Mouse (Mus musculus): ENCODE measurements around the gene Ntf5.

Gene Ntf5

DNA sequence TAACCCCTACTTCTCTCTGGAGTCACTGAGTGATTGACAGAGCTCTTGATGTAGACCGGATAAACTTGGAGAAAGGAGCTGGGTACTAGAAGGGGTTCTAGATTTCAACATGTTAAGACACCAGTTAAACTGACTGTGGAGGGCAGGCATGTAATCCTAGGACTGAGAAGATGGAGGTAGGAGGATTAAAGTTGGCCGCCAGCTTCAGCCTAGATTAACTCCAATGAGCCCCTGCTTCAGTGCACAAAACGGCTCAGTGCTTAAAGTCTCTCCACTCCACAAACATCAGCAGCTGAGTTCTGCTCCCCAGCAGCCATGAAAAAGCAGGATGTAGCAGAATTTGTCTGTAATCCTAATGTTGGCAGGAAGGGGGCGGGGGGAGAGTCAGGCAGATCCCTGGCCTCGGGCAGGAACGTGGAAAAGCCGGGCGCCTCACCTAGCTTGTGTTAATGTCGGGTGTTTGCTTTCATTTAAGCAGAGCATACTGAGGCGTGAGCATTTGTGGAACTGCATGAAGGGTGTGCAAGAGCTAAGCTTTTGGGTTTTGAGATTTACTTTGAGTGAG lies 11.9 kb upstream of the Ntf5 start:
- in situ Hi-C loops (cut with MboI; ENCODE audit: unreplicated experiment in 2 of 2), result loop anchor here in 1 of 2 experiments (5.0 kb wide), 1 partner anchor 94 kb away; no protein-coding TSS in a partner anchor

GRCm38 (mm10) chr7:45403532-45404261 lies 9.8 kb upstream of the Ntf5 start:
- in situ Hi-C loops (cut with MboI; ENCODE audit: unreplicated experiment in 2 of 2), result loop anchor here in 1 of 2 experiments (5.0 kb wide), 1 partner anchor 96 kb away; no protein-coding TSS in a partner anchor

- in situ Hi-C loops (cut with MboI; ENCODE audit: unreplicated experiment in 2 of 2), result no loop called here
Observed at GRCm38 (mm10) chr7:45405091-45406075, 8.1 kb upstream of the Ntf5 start, which contains the start of gene Kcna7. Gene Kcna7, plus strand, starts transcription at chr7:45405653.

- in situ Hi-C loops (cut with MboI; ENCODE audit: unreplicated experiment in 2 of 2), result no loop called here
Observed at GRCm38 (mm10) chr7:45406157-45407156, 7.0 kb upstream of the Ntf5 start.

- in situ Hi-C loops (cut with MboI; ENCODE audit: unreplicated experiment in 2 of 2), result no loop called here
Observed at GRCm38 (mm10) chr7:45407836-45408235, 5.7 kb upstream of the Ntf5 start.

DNA sequence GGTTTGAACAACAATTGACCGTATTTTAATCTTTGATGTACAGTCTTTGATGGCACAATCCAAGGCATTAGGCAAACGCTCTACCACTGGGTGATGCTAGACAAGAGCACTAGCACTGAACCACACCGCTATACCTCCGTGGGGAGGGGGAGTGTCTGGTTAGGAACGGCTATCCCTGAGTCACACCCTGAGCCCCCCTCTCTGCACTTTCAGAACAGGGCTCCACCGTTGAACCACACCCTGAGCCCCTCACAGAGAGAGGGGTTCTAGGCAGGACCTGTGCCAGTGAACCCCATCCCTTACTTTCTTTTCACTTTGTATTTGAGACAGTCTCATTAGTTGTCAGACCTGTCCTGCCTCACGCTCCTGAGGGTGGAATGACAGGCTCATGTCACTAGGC lies 5.1 kb upstream of the Ntf5 start:
- in situ Hi-C loops (cut with MboI; ENCODE audit: unreplicated experiment in 2 of 2), result no loop called here

GRCm38 (mm10) chr7:45408949-45409348 lies 4.5 kb upstream of the Ntf5 start:
- in situ Hi-C loops (cut with MboI; ENCODE audit: unreplicated experiment in 2 of 2), result no loop called here

GRCm38 (mm10) chr7:45409497-45410163 lies 3.9 kb upstream of the Ntf5 start:
- in situ Hi-C loops (cut with MboI; ENCODE audit: unreplicated experiment in 2 of 2), result no loop called here

GRCm38 (mm10) chr7:45412421-45412820 lies 1.1 kb upstream of the Ntf5 start:
- in situ Hi-C loops (cut with MboI; ENCODE audit: unreplicated experiment in 2 of 2), result no loop called here

GRCm38 (mm10) chr7:45413864-45414739 lies 607 bp downstream of the Ntf5 start:
- in situ Hi-C loops (cut with MboI; ENCODE audit: unreplicated experiment in 2 of 2), result no loop called here

- in situ Hi-C loops (cut with MboI; ENCODE audit: unreplicated experiment in 2 of 2), result no loop called here
Observed at GRCm38 (mm10) chr7:45414740-45415224, 1.3 kb downstream of the Ntf5 start.

DNA sequence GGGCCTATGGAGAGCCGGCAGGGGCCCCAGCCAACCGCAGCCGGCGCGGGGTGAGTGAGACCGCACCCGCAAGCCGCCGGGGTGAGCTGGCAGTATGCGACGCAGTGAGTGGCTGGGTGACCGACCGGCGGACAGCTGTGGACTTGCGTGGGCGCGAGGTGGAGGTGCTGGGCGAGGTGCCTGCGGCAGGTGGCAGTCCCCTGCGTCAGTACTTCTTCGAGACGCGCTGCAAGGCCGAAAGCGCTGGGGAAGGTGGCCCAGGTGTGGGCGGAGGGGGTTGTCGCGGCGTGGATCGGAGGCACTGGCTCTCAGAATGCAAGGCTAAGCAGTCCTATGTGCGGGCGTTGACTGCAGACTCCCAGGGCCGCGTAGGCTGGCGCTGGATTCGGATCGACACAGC lies 2.1 kb downstream of the Ntf5 start:
- in situ Hi-C loops (cut with MboI; ENCODE audit: unreplicated experiment in 2 of 2), result no loop called here

GRCm38 (mm10) chr7:45417962-45418492 lies 4.5 kb downstream of the Ntf5 start:
- in situ Hi-C loops (cut with MboI; ENCODE audit: unreplicated experiment in 2 of 2), result no loop called here

DNA sequence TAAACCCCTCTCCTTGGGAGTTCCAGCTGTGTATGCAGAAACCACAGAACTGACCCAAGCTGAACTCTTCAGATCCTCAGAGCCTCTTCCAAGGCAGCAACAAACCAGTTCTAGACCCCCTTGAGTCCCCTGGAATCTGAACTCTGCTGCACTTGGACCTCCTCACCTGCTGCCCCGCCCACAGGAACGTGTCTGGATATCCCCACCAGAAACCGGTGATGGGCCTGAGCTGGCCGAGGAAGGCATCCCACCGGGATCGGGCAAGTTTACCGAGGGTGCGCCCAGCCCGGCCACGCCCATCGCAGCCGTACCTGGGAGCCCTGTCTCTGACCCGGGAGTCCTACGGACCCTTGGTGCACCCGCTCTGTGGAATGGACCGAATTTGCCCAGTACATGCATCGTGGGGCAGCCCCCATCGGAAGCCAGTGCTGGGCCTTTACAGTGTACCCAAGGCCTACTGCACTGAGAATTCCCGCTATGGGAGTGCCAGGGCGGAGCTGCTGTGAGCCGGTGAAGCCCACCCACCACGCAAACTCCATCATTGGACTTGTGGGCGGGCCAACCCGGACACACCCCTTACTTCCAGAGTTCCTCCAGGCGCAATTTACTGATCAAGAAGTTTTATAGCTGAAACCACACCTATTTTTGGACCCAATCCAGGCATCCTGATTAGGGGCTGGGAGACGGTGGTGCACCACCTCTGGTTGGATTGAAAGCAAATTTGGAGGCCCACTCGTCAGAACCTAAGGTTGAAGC lies 6.5 kb downstream of the Ntf5 start:
- in situ Hi-C loops (cut with MboI; ENCODE audit: unreplicated experiment in 2 of 2), result no loop called here

GRCm38 (mm10) chr7:45420615-45420919 lies 7.1 kb downstream of the Ntf5 start, which contains the start of gene Lhb:
Gene Lhb, plus strand, starts transcription at chr7:45420820.
- in situ Hi-C loops (cut with MboI; ENCODE audit: unreplicated experiment in 2 of 2), result no loop called here

DNA sequence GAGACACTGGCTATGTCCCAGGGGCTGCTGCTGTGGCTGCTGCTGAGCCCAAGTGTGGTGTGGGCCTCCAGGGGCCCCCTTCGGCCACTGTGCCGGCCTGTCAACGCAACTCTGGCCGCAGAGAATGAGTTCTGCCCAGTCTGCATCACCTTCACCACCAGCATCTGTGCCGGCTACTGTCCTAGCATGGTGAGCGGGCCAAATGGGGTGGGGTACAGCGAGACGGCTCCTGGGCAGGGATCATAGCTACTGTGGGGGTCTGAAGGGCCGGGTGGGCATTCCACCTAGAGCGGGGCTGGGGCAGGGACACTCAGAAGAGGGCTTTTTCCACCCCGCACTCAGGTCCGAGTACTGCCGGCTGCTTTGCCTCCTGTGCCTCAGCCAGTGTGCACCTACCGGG lies 7.7 kb downstream of the Ntf5 start:
- in situ Hi-C loops (cut with MboI; ENCODE audit: unreplicated experiment in 2 of 2), result no loop called here

- in situ Hi-C loops (cut with MboI; ENCODE audit: unreplicated experiment in 2 of 2), result no loop called here
Observed at GRCm38 (mm10) chr7:45426556-45426955, 13.1 kb downstream of the Ntf5 start.

Data from v-Abl transformed pro-B cells (cell line).